Mouse (Mus musculus): ENCODE measurements around the gene Fermt1. TPM values are rescaled to one million over a fixed set of nuclear protein-coding genes. Genes with fewer than 3 reads are reported as not detected.

Gene Fermt1
- polyA plus RNA-seq, 1 experiment from 2014 or later = 12.1 TPM

- Histone ChIP-seq H3K4me1 (no peaks in the 10 kb centered on the region), H3K9me3 (replicated peaks) (no peaks in the 10 kb centered on the region), H3K27ac (no peak overlapping the region), H3K4me3 (no peak overlapping the region), H3K27me3 (ENCODE audit: low read depth, poor library complexity, severe bottlenecking) (peaks cover 16% of the 10 kb centered on the region), H3K36me3 (no peaks in the 10 kb centered on the region)
- no peak for DNase-seq (ENCODE audit: low spot score)
- WGBS = 87% methylated on average over 14 of the region's 14 CpGs
Observed at GRCm38 (mm10) chr2:132939056-132939455, 6.7 kb downstream of the Fermt1 start.

GRCm38 (mm10) chr2:132936176-132936575 is 9.5 kb downstream of the Fermt1 start:
- Histone ChIP-seq H3K36me3 (no peaks in the 10 kb centered on the region), H3K27me3 (ENCODE audit: low read depth, poor library complexity, severe bottlenecking) (no peaks in the 10 kb centered on the region), H3K27ac (no peak overlapping the region), H3K9me3 (replicated peaks) (no peaks in the 10 kb centered on the region), H3K4me1 (no peaks in the 10 kb centered on the region), H3K4me3 (no peak overlapping the region)
- DNase-seq (ENCODE audit: low spot score) = no peak
- 84% methylated on average over 4 of the region's 4 CpGs for WGBS

- Histone ChIP-seq H3K4me3 (no peak overlapping the region), H3K27ac (no peak overlapping the region), H3K4me1 (no peaks in the 10 kb centered on the region), H3K27me3 (ENCODE audit: low read depth, poor library complexity, severe bottlenecking) (no peaks in the 10 kb centered on the region), H3K36me3 (no peaks in the 10 kb centered on the region), H3K9me3 (replicated peaks) (no peaks in the 10 kb centered on the region)
- WGBS = 96% methylated on average over 4 of the region's 4 CpGs
- no peak for DNase-seq (ENCODE audit: low spot score)
Observed at GRCm38 (mm10) chr2:132934711-132935110, 11.0 kb downstream of the Fermt1 start.

- no peak for DNase-seq (ENCODE audit: low spot score)
- H3K4me3 ChIP-seq = no peak overlapping the region
- WGBS = 88% methylated on average over 2 of the region's 2 CpGs
- no peak overlapping the region for H3K27ac ChIP-seq
- H3K36me3 ChIP-seq = no peaks in the 10 kb centered on the region
- H3K9me3 ChIP-seq (replicated peaks) = no peaks in the 10 kb centered on the region
- H3K27me3 ChIP-seq (ENCODE audit: low read depth, poor library complexity, severe bottlenecking) = no peaks in the 10 kb centered on the region
- no peaks in the 10 kb centered on the region for H3K4me1 ChIP-seq
Observed at GRCm38 (mm10) chr2:132934142-132934541, 11.6 kb downstream of the Fermt1 start.

GRCm38 (mm10) chr2:132928999-132929398 is 16.7 kb downstream of the Fermt1 start:
- WGBS = 84% methylated on average over 2 of the region's 2 CpGs
- H3K27ac ChIP-seq = no peak overlapping the region
- DNase-seq (ENCODE audit: low spot score) = no peak
- no peaks in the 10 kb centered on the region for H3K27me3 ChIP-seq (ENCODE audit: low read depth, poor library complexity, severe bottlenecking)
- no peak overlapping the region for H3K4me3 ChIP-seq
- no peaks in the 10 kb centered on the region for H3K36me3 ChIP-seq
- no peaks in the 10 kb centered on the region for H3K4me1 ChIP-seq
- H3K9me3 ChIP-seq (replicated peaks) = no peaks in the 10 kb centered on the region

GRCm38 (mm10) chr2:132927871-132928270 is 17.8 kb downstream of the Fermt1 start:
- Histone ChIP-seq H3K4me1 (no peaks in the 10 kb centered on the region), H3K36me3 (no peaks in the 10 kb centered on the region), H3K4me3 (no peak overlapping the region), H3K27ac (no peak overlapping the region), H3K27me3 (ENCODE audit: low read depth, poor library complexity, severe bottlenecking) (no peaks in the 10 kb centered on the region), H3K9me3 (replicated peaks) (no peaks in the 10 kb centered on the region)
- DNase-seq (ENCODE audit: low spot score) = no peak
- 54% methylated on average over 2 of the region's 2 CpGs for WGBS

GRCm38 (mm10) chr2:132927298-132927697 is 18.4 kb downstream of the Fermt1 start:
- H3K4me1 ChIP-seq = no peaks in the 10 kb centered on the region
- no peaks in the 10 kb centered on the region for H3K27me3 ChIP-seq (ENCODE audit: low read depth, poor library complexity, severe bottlenecking)
- no peaks in the 10 kb centered on the region for H3K9me3 ChIP-seq (replicated peaks)
- DNase-seq (ENCODE audit: low spot score) = no peak
- H3K36me3 ChIP-seq = no peaks in the 10 kb centered on the region
- no peak overlapping the region for H3K4me3 ChIP-seq
- no peak overlapping the region for H3K27ac ChIP-seq
- WGBS = 76% methylated on average over 2 of the region's 2 CpGs

- Histone ChIP-seq H3K9me3 (replicated peaks) (no peaks in the 10 kb centered on the region), H3K27me3 (ENCODE audit: low read depth, poor library complexity, severe bottlenecking) (no peaks in the 10 kb centered on the region), H3K4me1 (no peaks in the 10 kb centered on the region), H3K27ac (no peak overlapping the region), H3K36me3 (no peaks in the 10 kb centered on the region), H3K4me3 (no peak overlapping the region)
- WGBS = 60% methylated on average over 8 of the region's 8 CpGs
- no peak for DNase-seq (ENCODE audit: low spot score)
Observed at GRCm38 (mm10) chr2:132923290-132924085, 22.2 kb downstream of the Fermt1 start.

- H3K4me1 ChIP-seq = no peaks in the 10 kb centered on the region
- H3K4me3 ChIP-seq = no peak overlapping the region
- 82% methylated on average over 9 of the region's 9 CpGs for WGBS
- no peaks in the 10 kb centered on the region for H3K36me3 ChIP-seq
- no peaks in the 10 kb centered on the region for H3K27me3 ChIP-seq (ENCODE audit: low read depth, poor library complexity, severe bottlenecking)
- no peak for DNase-seq (ENCODE audit: low spot score)
- no peaks in the 10 kb centered on the region for H3K9me3 ChIP-seq (replicated peaks)
- no peak overlapping the region for H3K27ac ChIP-seq
Observed at GRCm38 (mm10) chr2:132922076-132922873, 23.4 kb downstream of the Fermt1 start.

GRCm38 (mm10) chr2:132914785-132915184 is 30.9 kb downstream of the Fermt1 start:
- Histone ChIP-seq H3K4me1 (no peaks in the 10 kb centered on the region), H3K36me3 (no peaks in the 10 kb centered on the region), H3K9me3 (replicated peaks) (no peaks in the 10 kb centered on the region), H3K27ac (no peak overlapping the region), H3K4me3 (no peak overlapping the region), H3K27me3 (ENCODE audit: low read depth, poor library complexity, severe bottlenecking) (no peaks in the 10 kb centered on the region)
- 87% methylated on average over 1 of the region's 1 CpGs for WGBS
- DNase-seq (ENCODE audit: low spot score) = no peak

GRCm38 (mm10) chr2:132906763-132907162 is 38.9 kb downstream of the Fermt1 start:
- H3K27ac ChIP-seq = no peak overlapping the region
- H3K4me3 ChIP-seq = no peak overlapping the region
- no peak for DNase-seq (ENCODE audit: low spot score)
- WGBS = 31% methylated on average over 8 of the region's 8 CpGs
- H3K9me3 ChIP-seq (replicated peaks) = no peaks in the 10 kb centered on the region
- H3K36me3 ChIP-seq = no peaks in the 10 kb centered on the region
- no peaks in the 10 kb centered on the region for H3K4me1 ChIP-seq
- no peaks in the 10 kb centered on the region for H3K27me3 ChIP-seq (ENCODE audit: low read depth, poor library complexity, severe bottlenecking)

GRCm38 (mm10) chr2:132904961-132905360 is 40.7 kb downstream of the Fermt1 start:
- no peak overlapping the region for H3K4me3 ChIP-seq
- 78% methylated on average over 2 of the region's 2 CpGs for WGBS

GRCm38 (mm10) chr2:132903498-132903897 is 42.2 kb downstream of the Fermt1 start:
- Histone ChIP-seq H3K27me3 (ENCODE audit: low read depth, poor library complexity, severe bottlenecking) (no peaks in the 10 kb centered on the region), H3K36me3 (no peaks in the 10 kb centered on the region), H3K4me1 (no peaks in the 10 kb centered on the region), H3K9me3 (replicated peaks) (no peaks in the 10 kb centered on the region), H3K27ac (no peak overlapping the region), H3K4me3 (no peak overlapping the region)
- 37% methylated on average over 3 of the region's 3 CpGs for WGBS
- DNase-seq (ENCODE audit: low spot score) = peak; percentile 31

More at GRCm38 (mm10) chr2:132904961-132905360, 40.7 kb downstream of the Fermt1 start:
- DNase-seq (ENCODE audit: low spot score) = no peak
- H3K9me3 ChIP-seq (replicated peaks) = no peaks in the 10 kb centered on the region
- no peaks in the 10 kb centered on the region for H3K36me3 ChIP-seq
- no peaks in the 10 kb centered on the region for H3K4me1 ChIP-seq
- H3K27ac ChIP-seq = no peak overlapping the region
- no peaks in the 10 kb centered on the region for H3K27me3 ChIP-seq (ENCODE audit: low read depth, poor library complexity, severe bottlenecking)
